Mouse (Mus musculus): ENCODE data around the gene Fam81b. TPM values are rescaled to one million over a fixed set of nuclear protein-coding genes. Genes with fewer than 3 reads are reported as not detected.
A peak's percentile ranks its signal among the peaks of the same experiment; 100 is the strongest.

Fam81b gene
- polyA plus RNA-seq, 1 experiment from 2014 or later, result not detected

DNA sequence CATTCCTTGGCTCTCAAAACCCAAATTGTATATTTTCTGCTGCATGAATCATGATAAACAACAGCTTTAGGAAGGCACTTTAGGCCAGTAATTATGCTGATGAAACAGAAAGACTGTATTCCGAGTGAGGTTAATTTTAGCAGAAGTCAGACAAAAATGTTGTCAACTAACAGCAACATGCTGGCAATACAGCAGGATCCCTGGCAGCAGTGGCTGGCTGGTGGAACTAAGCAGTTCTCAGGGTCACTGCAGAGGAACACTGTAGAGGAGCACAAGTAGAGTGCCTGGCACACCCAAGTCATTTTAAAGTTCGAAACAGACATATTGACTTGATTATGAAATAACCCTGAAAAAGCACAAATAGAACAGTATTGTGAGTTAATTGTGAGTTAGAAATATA lies 2.8 kb downstream of the Fam81b start:
- Histone ChIP-seq H3K9me3 (ENCODE audit: control insufficient read depth, low read length) (no peaks in the 10 kb centered on the region), H3K27me3 (ENCODE audit: control insufficient read depth, insufficient read depth, low read length) (no peaks in the 10 kb centered on the region), H3K27ac (ENCODE audit: low read depth, low read length) (no peak overlapping the region), H3K36me3 (ENCODE audit: control insufficient read depth, insufficient read depth, low read length) (no peaks in the 10 kb centered on the region), H3K4me1 (ENCODE audit: control insufficient read depth, insufficient read depth, low read length) (no peaks in the 10 kb centered on the region), H3K4me2 (ENCODE audit: low read depth) (no peak overlapping the region), H3K9ac (ENCODE audit: low read length) (no peak overlapping the region), H3K4me3 (ENCODE audit: low read depth, low read length) (no peak overlapping the region)
- WGBS, result 87% methylated on average over 2 of the region's 2 CpGs
- ATAC-seq (ENCODE audit: insufficient read depth, low FRiP score, low TSS enrichment) (no peak), DNase-seq (ENCODE audit: low spot score) (no peak)

DNA sequence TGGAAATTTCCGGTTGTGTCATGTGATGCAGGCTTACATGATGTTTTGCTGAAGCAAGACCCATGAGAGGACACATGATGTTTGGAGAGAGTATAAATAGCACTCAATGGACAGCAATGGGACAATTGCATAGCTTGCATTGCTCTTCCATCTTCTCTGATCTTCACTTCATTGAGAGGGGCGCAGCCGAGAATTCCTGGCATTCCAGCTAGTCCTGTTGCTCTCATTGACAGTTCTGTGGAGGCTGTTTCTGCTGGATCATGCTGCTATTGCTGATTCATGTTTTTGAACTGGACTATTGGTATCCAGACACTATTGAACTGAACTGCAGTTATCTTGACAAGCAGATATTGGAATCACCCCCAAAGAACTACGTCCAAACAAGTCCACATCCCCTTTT lies 12.8 kb downstream of the Fam81b start:
- H3K4me1 ChIP-seq (ENCODE audit: control insufficient read depth, insufficient read depth, low read length), result no peaks in the 10 kb centered on the region
- no peak overlapping the region for H3K4me3 ChIP-seq (ENCODE audit: low read depth, low read length)
- H3K27ac ChIP-seq (ENCODE audit: low read depth, low read length), result no peak overlapping the region
- 70% methylated on average over 4 of the region's 4 CpGs for WGBS
- ATAC-seq (ENCODE audit: insufficient read depth, low FRiP score, low TSS enrichment), result no peak
- no peaks in the 10 kb centered on the region for H3K36me3 ChIP-seq (ENCODE audit: control insufficient read depth, insufficient read depth, low read length)
- H3K9me3 ChIP-seq (ENCODE audit: control insufficient read depth, low read length), result no peaks in the 10 kb centered on the region
- H3K27me3 ChIP-seq (ENCODE audit: control insufficient read depth, insufficient read depth, low read length), result no peaks in the 10 kb centered on the region
- no peak overlapping the region for H3K9ac ChIP-seq (ENCODE audit: low read length)
- DNase-seq (ENCODE audit: low spot score), result no peak
- no peak overlapping the region for H3K4me2 ChIP-seq (ENCODE audit: low read depth)

DNA sequence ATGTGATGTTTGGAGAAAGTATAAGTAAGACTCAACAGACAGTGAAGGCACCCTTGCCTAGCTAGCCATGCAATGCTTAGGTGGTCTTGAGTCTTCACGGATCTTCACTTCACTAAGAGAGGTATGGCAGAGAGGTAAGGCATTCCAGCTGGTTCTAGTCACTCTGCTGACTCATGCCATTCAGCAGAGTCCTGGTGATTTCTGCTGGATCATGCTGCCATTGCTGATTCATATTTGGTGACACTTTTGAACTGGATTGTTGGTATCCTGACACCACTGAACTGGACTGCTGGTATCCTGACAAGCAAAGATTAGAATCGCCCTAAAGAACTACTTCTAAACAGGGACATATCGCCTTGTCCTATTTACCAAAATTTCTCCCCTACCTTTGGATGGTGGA lies 20.3 kb downstream of the Fam81b start:
- no peak overlapping the region for H3K27ac ChIP-seq (ENCODE audit: low read depth, low read length)
- 87% methylated on average over 3 of the region's 3 CpGs for WGBS
- DNase-seq (ENCODE audit: low spot score) (no peak), ATAC-seq (ENCODE audit: insufficient read depth, low FRiP score, low TSS enrichment) (no peak)
- no peak overlapping the region for H3K9ac ChIP-seq (ENCODE audit: low read length)
- no peaks in the 10 kb centered on the region for H3K36me3 ChIP-seq (ENCODE audit: control insufficient read depth, insufficient read depth, low read length)
- no peaks in the 10 kb centered on the region for H3K4me1 ChIP-seq (ENCODE audit: control insufficient read depth, insufficient read depth, low read length)
- no peaks in the 10 kb centered on the region for H3K27me3 ChIP-seq (ENCODE audit: control insufficient read depth, insufficient read depth, low read length)
- H3K4me2 ChIP-seq (ENCODE audit: low read depth), result no peak overlapping the region
- no peak overlapping the region for H3K4me3 ChIP-seq (ENCODE audit: low read depth, low read length)
- no peaks in the 10 kb centered on the region for H3K9me3 ChIP-seq (ENCODE audit: control insufficient read depth, low read length)

DNA sequence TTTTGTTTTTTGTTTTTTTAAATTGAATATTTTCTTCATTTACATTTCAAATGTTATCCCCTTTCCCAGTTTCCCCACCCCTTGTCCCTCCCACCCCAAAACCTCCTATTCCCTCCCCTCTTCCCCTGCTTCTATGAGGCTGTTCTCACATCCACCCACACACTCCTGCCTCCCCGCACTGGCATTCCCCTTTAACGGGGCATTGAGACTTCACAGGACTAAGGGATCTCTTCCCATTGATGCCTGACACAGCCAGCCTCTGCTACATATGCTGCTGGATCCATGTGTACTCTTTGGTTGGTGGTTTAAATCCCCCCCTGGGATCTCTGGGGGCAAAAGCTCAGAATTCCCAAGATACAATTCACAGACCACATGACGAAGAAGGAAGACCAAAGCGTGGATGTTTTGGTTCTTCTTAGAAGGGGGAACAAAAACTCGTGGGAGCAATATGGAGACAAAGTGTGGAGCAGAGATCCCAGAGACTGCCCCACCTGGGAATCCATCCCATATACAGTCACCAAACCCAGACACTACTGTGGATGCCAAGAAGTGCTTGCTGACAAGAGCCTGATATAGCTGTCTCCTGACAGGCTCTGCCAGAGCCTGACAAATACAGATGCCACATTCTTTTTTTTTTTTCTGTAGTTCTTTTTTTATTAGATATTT lies 40.4 kb downstream of the Fam81b start:
- Histone ChIP-seq H3K27me3 (ENCODE audit: control insufficient read depth, insufficient read depth, low read length) (no peaks in the 10 kb centered on the region), H3K9me3 (ENCODE audit: control insufficient read depth, low read length) (no peaks in the 10 kb centered on the region), H3K9ac (ENCODE audit: low read length) (no peak overlapping the region), H3K27ac (ENCODE audit: low read depth, low read length) (no peak overlapping the region), H3K4me2 (ENCODE audit: low read depth) (no peak overlapping the region), H3K36me3 (ENCODE audit: control insufficient read depth, insufficient read depth, low read length) (no peaks in the 10 kb centered on the region), H3K4me1 (ENCODE audit: control insufficient read depth, insufficient read depth, low read length) (no peaks in the 10 kb centered on the region), H3K4me3 (ENCODE audit: low read depth, low read length) (no peak overlapping the region)
- WGBS, result 69% methylated on average over 5 of the region's 5 CpGs
- ATAC-seq (ENCODE audit: insufficient read depth, low FRiP score, low TSS enrichment) (no peak), DNase-seq (ENCODE audit: low spot score) (no peak)

DNA sequence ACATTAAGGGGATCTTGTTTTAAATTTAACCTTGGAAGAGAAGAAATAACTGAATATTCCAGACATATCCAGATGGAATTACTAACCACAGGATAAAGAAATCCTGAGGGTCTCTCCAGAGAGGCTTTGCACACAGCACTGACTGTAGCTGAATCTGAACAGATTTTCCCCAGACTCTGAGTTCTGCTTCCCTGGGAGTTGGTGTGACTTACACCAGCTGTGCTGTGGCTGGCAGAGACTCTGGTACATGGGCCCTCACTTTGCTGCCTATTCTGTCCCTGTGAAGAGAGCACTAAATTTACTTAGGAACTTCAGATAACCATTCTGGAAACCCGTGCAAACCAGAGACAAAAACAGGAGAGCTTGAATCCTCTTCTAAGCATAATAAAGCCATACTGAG lies 46.1 kb downstream of the Fam81b start:
- no peaks in the 10 kb centered on the region for H3K27me3 ChIP-seq (ENCODE audit: control insufficient read depth, insufficient read depth, low read length)
- H3K4me1 ChIP-seq (ENCODE audit: control insufficient read depth, insufficient read depth, low read length), result no peaks in the 10 kb centered on the region
- DNase-seq (ENCODE audit: low spot score) (no peak), ATAC-seq (ENCODE audit: insufficient read depth, low FRiP score, low TSS enrichment) (no peak)
- no peaks in the 10 kb centered on the region for H3K36me3 ChIP-seq (ENCODE audit: control insufficient read depth, insufficient read depth, low read length)
- H3K4me3 ChIP-seq (ENCODE audit: low read depth, low read length), result no peak overlapping the region
- H3K27ac ChIP-seq (ENCODE audit: low read depth, low read length), result no peak overlapping the region
- no peak overlapping the region for H3K4me2 ChIP-seq (ENCODE audit: low read depth)
- WGBS, result 76% methylated on average over 1 of the region's 1 CpGs
- H3K9me3 ChIP-seq (ENCODE audit: control insufficient read depth, low read length), result no peaks in the 10 kb centered on the region
- no peak overlapping the region for H3K9ac ChIP-seq (ENCODE audit: low read length)

DNA sequence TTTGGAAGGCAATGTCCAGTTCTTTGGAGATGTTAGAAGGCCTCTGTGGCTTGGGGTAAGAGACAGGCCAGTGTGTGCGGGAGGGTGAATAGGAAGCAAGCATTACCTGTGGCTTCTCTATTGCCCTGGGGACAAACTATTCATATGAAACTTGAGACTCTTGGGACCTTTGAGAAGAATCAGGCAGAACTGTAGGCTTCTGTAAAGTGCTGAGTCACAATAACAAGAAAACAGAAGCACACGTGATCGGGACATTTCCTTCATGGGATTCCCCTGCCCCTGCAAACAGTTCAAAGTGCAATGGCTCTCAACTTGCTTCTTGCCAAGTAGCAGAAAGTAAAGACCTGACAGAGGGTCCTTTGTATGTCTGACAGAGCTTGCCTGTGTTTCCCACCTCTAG lies 48.5 kb downstream of the Fam81b start:
- no peak for ATAC-seq (ENCODE audit: insufficient read depth, low FRiP score, low TSS enrichment)
- Histone ChIP-seq H3K4me2 (ENCODE audit: low read depth) (no peak overlapping the region), H3K4me1 (ENCODE audit: control insufficient read depth, insufficient read depth, low read length) (no peaks in the 10 kb centered on the region), H3K27ac (ENCODE audit: low read depth, low read length) (no peak overlapping the region), H3K27me3 (ENCODE audit: control insufficient read depth, insufficient read depth, low read length) (no peaks in the 10 kb centered on the region), H3K36me3 (ENCODE audit: control insufficient read depth, insufficient read depth, low read length) (no peaks in the 10 kb centered on the region), H3K9me3 (ENCODE audit: control insufficient read depth, low read length) (no peaks in the 10 kb centered on the region), H3K9ac (ENCODE audit: low read length) (no peak overlapping the region), H3K4me3 (ENCODE audit: low read depth, low read length) (no peak overlapping the region)
- 79% methylated on average over 3 of the region's 3 CpGs for WGBS
- no peak for DNase-seq (ENCODE audit: low spot score)

DNA sequence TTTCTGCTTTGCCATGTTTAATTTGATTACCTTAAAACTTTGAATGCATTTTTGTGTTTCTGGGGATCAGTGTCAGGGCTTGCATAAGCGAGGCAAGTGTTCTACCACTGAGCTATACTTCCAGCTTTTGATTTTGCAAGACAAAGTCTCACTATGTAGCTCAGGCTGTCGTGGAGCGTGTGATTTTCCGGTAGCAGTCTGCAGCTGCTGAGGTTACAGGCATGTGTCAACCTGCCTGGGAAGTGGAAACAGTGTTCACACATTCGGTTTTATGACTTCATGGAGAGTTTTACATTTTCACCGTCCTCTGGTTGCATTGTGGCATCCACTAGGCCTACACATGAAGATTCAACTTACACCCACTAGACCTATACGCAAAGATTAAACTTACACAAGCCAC lies 54.8 kb downstream of the Fam81b start:
- no peak for ATAC-seq (ENCODE audit: insufficient read depth, low FRiP score, low TSS enrichment)
- Histone ChIP-seq H3K27me3 (ENCODE audit: control insufficient read depth, insufficient read depth, low read length) (no peaks in the 10 kb centered on the region), H3K4me2 (ENCODE audit: low read depth) (no peak overlapping the region), H3K36me3 (ENCODE audit: control insufficient read depth, insufficient read depth, low read length) (no peaks in the 10 kb centered on the region), H3K27ac (ENCODE audit: low read depth, low read length) (no peak overlapping the region), H3K9me3 (ENCODE audit: control insufficient read depth, low read length) (no peaks in the 10 kb centered on the region), H3K4me1 (ENCODE audit: control insufficient read depth, insufficient read depth, low read length) (no peaks in the 10 kb centered on the region), H3K4me3 (ENCODE audit: low read depth, low read length) (no peak overlapping the region), H3K9ac (ENCODE audit: low read length) (no peak overlapping the region)
- DNase-seq (ENCODE audit: low spot score), result no peak
- 82% methylated on average over 7 of the region's 7 CpGs for WGBS

DNA sequence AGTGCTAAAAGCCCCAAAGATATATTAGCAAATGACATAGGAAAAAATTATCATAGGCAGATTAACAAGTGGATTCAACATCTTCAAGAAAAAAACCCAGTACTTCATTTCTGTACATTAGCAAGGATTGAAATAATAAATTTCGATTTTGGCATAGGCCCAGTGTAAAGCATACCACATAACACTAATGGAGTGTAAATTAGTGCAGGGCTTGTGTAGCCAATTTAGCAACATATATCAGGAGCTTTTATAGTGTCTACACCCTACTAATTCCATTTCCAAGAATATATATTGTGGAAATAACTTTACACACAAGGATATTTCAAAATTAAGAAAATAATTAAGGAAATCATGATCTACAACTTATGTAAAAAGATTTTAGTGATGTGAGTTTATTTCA lies 55.8 kb downstream of the Fam81b start:
- no peak overlapping the region for H3K4me3 ChIP-seq (ENCODE audit: low read depth, low read length)
- WGBS, result 77% methylated on average over 1 of the region's 1 CpGs
- no peak overlapping the region for H3K9ac ChIP-seq (ENCODE audit: low read length)
- no peak overlapping the region for H3K27ac ChIP-seq (ENCODE audit: low read depth, low read length)
- H3K36me3 ChIP-seq (ENCODE audit: control insufficient read depth, insufficient read depth, low read length), result no peaks in the 10 kb centered on the region
- no peaks in the 10 kb centered on the region for H3K4me1 ChIP-seq (ENCODE audit: control insufficient read depth, insufficient read depth, low read length)
- H3K27me3 ChIP-seq (ENCODE audit: control insufficient read depth, insufficient read depth, low read length), result no peaks in the 10 kb centered on the region
- no peak for ATAC-seq (ENCODE audit: insufficient read depth, low FRiP score, low TSS enrichment)
- no peaks in the 10 kb centered on the region for H3K9me3 ChIP-seq (ENCODE audit: control insufficient read depth, low read length)
- no peak overlapping the region for H3K4me2 ChIP-seq (ENCODE audit: low read depth)
- DNase-seq (ENCODE audit: low spot score), result no peak

DNA sequence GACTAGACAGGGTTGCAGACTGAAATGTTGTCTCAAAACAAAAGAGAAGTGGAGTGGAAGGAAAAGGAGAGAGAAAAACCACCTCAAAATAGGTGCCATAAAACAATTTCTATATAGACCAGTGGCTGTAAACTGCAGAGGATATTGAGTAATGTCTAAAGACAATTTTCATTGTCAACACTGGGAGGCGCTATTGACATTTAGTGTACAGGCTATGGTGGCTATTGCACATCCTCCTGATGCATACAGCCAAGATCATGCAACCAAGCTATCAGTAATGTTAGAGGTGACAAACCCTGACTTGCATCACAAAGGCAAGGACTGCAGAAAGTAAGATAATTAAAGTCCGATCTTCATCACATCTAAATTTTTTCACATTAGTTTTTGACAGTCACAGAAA lies 89.5 kb downstream of the Fam81b start:
- H3K27ac ChIP-seq (ENCODE audit: low read depth, low read length), result no peak overlapping the region
- H3K27me3 ChIP-seq (ENCODE audit: control insufficient read depth, insufficient read depth, low read length), result no peaks in the 10 kb centered on the region
- H3K4me1 ChIP-seq (ENCODE audit: control insufficient read depth, insufficient read depth, low read length), result no peaks in the 10 kb centered on the region
- H3K36me3 ChIP-seq (ENCODE audit: control insufficient read depth, insufficient read depth, low read length), result no peaks in the 10 kb centered on the region
- H3K4me2 ChIP-seq (ENCODE audit: low read depth), result no peak overlapping the region
- H3K9me3 ChIP-seq (ENCODE audit: control insufficient read depth, low read length), result no peaks in the 10 kb centered on the region
- DNase-seq (ENCODE audit: low spot score) (no peak), ATAC-seq (ENCODE audit: insufficient read depth, low FRiP score, low TSS enrichment) (peak; percentile 53; the same call in 1 of the 2 replicates)
- H3K4me3 ChIP-seq (ENCODE audit: low read depth, low read length), result no peak overlapping the region
- 52% methylated on average over 2 of the region's 2 CpGs for WGBS
- H3K9ac ChIP-seq (ENCODE audit: low read length), result no peak overlapping the region

Measured in neural tube, embryonic 11.5 days (tissue).